Mouse (Mus musculus): ENCODE measurements around the gene Mmp9.

Gene Mmp9

GRCm38 (mm10) chr2:164994659-164995428, 54.3 kb downstream of the Mmp9 start:
- no peak for DNase-seq

- DNase-seq, result no peak
Measured at GRCm38 (mm10) chr2:164995976-164996375, 55.4 kb downstream of the Mmp9 start.

GRCm38 (mm10) chr2:164996848-164997720, 56.5 kb downstream of the Mmp9 start:
- DNase-seq, result no peak

DNA sequence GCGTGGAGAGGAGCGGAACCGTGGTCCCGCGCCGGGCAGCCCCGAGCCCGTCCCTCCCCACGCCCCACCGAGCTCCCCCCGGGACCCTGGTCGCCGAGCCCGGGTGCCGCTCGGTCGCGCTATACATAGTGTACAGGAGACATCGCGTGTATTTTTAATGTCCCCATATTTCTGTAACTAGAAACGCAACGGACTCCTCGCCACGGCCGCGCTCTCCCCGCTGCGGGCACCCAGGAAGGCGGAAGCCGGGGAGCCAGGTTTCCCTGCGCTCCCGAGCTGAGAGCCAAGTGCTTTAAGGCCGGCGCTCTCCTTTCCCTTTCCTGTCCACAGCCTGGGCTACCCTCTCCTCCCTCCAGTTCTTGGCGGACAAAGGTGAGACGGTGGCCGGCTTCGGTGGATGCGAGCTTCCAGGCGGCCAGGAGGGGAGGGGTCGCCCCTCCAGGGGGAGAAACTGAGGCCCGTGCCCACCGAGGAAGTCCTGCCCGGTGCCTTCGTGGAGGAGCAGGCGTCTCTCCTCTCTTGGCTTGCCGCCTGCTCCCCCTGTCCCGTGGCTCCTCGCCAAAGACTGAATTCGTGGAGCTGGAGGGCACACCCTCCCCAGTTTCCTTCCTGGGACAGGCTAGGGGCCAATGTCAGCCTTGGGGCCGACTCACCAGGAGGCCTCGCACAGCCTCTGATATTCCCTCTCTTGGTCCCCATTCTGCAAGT, 57.3 kb downstream of the Mmp9 start:
- peak; percentile 67 to 70 for DNase-seq

DNA sequence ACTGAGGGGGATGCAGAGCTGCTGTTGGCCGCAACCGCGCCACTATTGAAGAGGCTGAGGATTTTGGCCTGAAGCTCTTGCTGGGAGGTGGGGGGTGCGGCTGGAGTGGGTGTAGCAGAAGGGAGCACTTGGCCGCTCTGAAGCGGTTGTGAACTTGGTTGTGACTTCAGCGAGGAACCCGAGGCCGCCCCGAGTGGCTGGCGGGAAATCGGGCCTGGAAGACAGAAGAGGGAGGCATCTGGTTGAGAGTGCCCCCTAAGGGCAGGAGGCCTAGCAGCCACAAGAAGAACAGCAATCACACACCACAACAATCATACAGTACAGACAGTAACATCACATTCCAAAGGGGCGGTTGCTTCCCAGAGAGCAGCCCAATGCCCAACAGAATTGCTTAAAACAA, 61.4 kb downstream of the Mmp9 start:
- DNase-seq, result no peak

- DNase-seq, result peak; percentile 22 to 62
Measured at GRCm38 (mm10) chr2:165003108-165003507, 62.5 kb downstream of the Mmp9 start.

GRCm38 (mm10) chr2:165004237-165004636, 63.7 kb downstream of the Mmp9 start:
- peak in 1 of 2 experiments; percentile 50 for DNase-seq
